Mouse (Mus musculus) C2C12 (cell line): Measurements from ENCODE around the gene Zdhhc22. TPM values are rescaled to one million over a fixed set of nuclear protein-coding genes. Genes with fewer than 3 reads are reported as not detected.

ENCODE experiments used
- H3K27me3 ChIP-seq: one replicate; pipeline ENCODE4 v1.6.1; 2011; ENCODE audit not compliant: control insufficient read depth, insufficient read depth, insufficient read length
- H3K36me3 ChIP-seq: one replicate; pipeline ENCODE4 v1.6.1; 2011; ENCODE audit not compliant: control insufficient read depth, insufficient read depth
- H3K4me3 ChIP-seq: one replicate; pipeline ENCODE4 v1.5.1; 2011; ENCODE audit warnings: mild to moderate bottlenecking, control low read depth; ENCODE audit not compliant: poor library complexity, insufficient read depth, severe bottlenecking
- H3K79me2 ChIP-seq: one replicate; pipeline ENCODE4 v1.6.1; 2011; ENCODE audit not compliant: control insufficient read depth, insufficient read depth
- H3K79me3 ChIP-seq: one replicate; pipeline ENCODE4 v1.6.1; 2011; ENCODE audit warnings: low read depth, control low read depth
- H3ac ChIP-seq: one replicate; pipeline ENCODE3; 2011; ENCODE audit warnings: low read depth; ENCODE audit not compliant: control insufficient read depth, insufficient read length
- CEBPB ChIP-seq: IDR thresholded peaks from one replicate; pipeline ENCODE4 v1.6.1; 2011; ENCODE audit warnings: low read depth, mild to moderate bottlenecking, control low read depth, moderate library complexity
- CTCF ChIP-seq: IDR thresholded peaks from one replicate; pipeline ENCODE4 v1.5.1; 2011; ENCODE audit not compliant: control insufficient read depth, insufficient read depth, insufficient read length
- FOSL1 ChIP-seq: IDR thresholded peaks from one replicate; pipeline ENCODE4 v1.8.0; 2011; ENCODE audit warnings: mild to moderate bottlenecking, low read length; ENCODE audit not compliant: poor library complexity, insufficient read depth, severe bottlenecking
- MAX ChIP-seq: IDR thresholded peaks from one replicate; pipeline ENCODE4 v1.6.1; 2011; ENCODE audit warnings: mild to moderate bottlenecking, control low read depth
- MYOD1 ChIP-seq: IDR thresholded peaks from one replicate; pipeline ENCODE4 v1.6.1; 2011; ENCODE audit warnings: low read depth; ENCODE audit not compliant: control insufficient read depth, insufficient read length
- MYOG ChIP-seq: IDR thresholded peaks from one replicate; pipeline ENCODE4 v1.6.1; 2011; ENCODE audit not compliant: control insufficient read depth, insufficient read length; ENCODE audit errors: extremely low read depth
- USF1 ChIP-seq: IDR thresholded peaks from one replicate; pipeline ENCODE4 v1.6.1; 2011; ENCODE audit warnings: low read depth, mild to moderate bottlenecking, control low read depth, moderate library complexity
- polyA plus RNA-seq: library from polyadenylated mRNA; unstranded; fragments of >200 nt; fragmentation: generic; extraction: Trizol; gene quantifications from one replicate; pipeline ENCODE4 v1.2.1, GENCODE M21; 2012; ENCODE audit warnings: missing spikeins

Gene Zdhhc22
- polyA plus RNA-seq, 1 experiment = not detected

DNA sequence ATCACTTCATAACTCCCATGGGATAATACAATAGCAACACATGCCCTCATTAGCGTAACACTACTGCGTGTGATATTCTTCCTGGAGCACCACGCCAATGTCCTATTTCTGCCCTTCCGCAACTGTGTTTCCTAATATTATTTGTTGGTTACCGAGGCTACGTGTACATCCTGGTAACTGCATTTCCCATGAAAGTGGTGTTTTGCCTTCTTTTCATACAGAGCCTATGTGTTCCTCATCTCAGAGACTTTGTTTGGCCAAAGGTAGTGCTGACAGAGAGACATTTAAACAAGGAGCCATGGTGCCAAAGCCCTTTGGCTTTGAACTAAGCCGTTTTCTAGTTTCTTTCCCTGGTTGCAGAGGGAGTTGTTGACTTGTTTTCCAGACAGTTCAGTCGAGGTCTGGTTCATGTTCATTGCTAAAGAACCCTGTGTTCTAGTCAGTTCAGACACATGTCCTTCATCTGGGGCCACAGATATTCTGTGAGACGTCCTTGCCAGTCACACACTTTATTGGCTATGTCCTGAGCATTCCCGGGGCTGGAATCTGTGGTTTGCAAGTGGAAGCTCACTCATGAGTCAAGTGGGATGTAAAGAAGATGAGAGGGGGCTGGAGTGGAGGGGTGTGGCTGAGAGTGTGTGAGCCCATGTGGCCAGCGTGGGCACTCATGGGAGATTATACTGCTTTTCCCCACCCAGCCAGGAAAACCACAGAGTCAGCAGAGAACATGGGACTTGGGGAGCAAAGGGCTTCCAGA is 53.5 kb downstream of the Zdhhc22 start:
- TF ChIP-seq MAX (peak; percentile 61), USF1 (no peak), FOSL1 (no peak), CEBPB (no peak)
- Histone ChIP-seq H3K79me2 (no peaks in the 10 kb centered on the region), H3K79me3 (no peaks in the 10 kb centered on the region), H3ac (no peak overlapping the region), H3K4me3 (no peak overlapping the region), H3K27me3 (no peaks in the 10 kb centered on the region), H3K36me3 (no peaks in the 10 kb centered on the region)

DNA sequence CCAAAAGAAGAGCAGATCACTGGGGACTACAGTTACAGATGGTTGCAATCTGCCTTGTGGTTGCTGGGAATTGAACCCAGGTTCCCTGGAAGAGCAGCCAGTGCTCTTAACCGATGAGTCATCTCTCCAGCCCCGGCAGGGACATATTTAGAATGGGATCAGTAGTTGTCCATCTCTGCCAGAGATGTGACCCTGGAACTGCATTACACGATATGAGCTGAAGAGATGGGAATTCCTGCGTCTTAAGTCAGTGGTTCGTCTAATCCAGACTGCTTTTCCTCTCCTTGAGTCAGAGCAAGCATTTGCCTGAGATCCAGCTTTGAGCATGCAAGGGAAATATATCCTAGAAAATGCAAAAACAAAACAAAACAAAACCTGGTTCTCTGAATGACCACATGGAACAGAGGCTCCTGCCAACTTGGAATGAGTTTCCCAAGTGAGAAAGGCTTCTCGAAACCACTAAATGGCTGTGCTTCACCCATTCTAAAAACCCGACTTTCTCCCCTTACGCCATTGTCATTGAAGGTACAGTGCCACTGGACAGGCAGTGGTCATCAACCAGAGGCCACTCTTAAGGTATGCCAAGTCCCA is 54.4 kb downstream of the Zdhhc22 start:
- H3ac ChIP-seq = no peak overlapping the region
- no peaks in the 10 kb centered on the region for H3K36me3 ChIP-seq
- peak; percentile 35 for TF ChIP-seq MAX
- TF ChIP-seq USF1 = no peak
- no peak overlapping the region for H3K4me3 ChIP-seq
- no peaks in the 10 kb centered on the region for H3K79me3 ChIP-seq
- no peaks in the 10 kb centered on the region for H3K79me2 ChIP-seq
- H3K27me3 ChIP-seq = no peaks in the 10 kb centered on the region

DNA sequence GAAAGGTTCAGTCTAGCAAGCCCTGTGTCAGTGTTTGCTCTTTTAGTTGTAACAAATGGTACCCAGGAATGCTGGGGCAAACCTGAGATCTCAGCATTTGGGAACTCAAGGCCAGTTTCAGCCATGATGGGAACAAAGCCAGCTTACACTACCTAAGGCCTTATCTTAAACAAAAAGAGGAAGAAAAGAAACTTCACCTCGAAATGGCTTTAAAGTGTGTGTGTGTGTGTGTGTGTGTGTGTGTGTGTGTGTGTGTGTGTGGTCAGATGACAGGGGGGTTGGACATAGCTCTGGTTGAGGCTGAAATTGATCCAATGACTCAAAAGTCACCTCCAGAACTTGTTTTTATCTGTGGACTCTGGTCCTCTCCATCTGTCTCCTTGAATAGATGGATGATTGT is 55.5 kb downstream of the Zdhhc22 start:
- H3K4me3 ChIP-seq = no peak overlapping the region
- no peak overlapping the region for H3ac ChIP-seq
- TF ChIP-seq CEBPB (no peak), CTCF (no peak), MYOD1 (no peak), FOSL1 (no peak), USF1 (no peak), MYOG (no peak), MAX (no peak)
- no peaks in the 10 kb centered on the region for H3K27me3 ChIP-seq
- H3K79me2 ChIP-seq = no peaks in the 10 kb centered on the region
- no peaks in the 10 kb centered on the region for H3K79me3 ChIP-seq
- H3K36me3 ChIP-seq = no peaks in the 10 kb centered on the region

DNA sequence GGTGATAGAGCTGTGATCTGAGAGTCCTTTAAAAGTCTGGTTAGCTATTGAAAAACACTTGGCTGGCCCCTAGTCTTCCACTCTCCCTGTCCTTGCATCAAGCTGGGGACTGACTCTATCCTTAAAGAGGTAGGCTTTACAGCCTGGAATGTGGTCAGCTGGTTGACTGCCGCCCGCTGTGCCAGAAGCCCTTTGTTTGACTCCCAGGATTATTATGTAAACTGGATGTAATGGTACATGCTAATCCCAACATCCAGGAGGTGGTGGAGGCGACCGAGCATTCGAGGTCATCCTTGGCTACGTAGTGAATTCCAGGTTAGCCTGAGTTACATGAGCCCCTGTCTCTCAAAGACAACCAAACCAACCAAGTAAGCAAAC is 57.7 kb downstream of the Zdhhc22 start:
- no peaks in the 10 kb centered on the region for H3K79me3 ChIP-seq
- no peaks in the 10 kb centered on the region for H3K79me2 ChIP-seq
- H3K4me3 ChIP-seq = no peak overlapping the region
- H3ac ChIP-seq = no peak overlapping the region
- no peaks in the 10 kb centered on the region for H3K27me3 ChIP-seq
- H3K36me3 ChIP-seq = no peaks in the 10 kb centered on the region
- TF ChIP-seq CTCF (no peak), FOSL1 (no peak), MYOD1 (no peak), MAX (no peak), CEBPB (no peak), USF1 (no peak), MYOG (no peak)

DNA sequence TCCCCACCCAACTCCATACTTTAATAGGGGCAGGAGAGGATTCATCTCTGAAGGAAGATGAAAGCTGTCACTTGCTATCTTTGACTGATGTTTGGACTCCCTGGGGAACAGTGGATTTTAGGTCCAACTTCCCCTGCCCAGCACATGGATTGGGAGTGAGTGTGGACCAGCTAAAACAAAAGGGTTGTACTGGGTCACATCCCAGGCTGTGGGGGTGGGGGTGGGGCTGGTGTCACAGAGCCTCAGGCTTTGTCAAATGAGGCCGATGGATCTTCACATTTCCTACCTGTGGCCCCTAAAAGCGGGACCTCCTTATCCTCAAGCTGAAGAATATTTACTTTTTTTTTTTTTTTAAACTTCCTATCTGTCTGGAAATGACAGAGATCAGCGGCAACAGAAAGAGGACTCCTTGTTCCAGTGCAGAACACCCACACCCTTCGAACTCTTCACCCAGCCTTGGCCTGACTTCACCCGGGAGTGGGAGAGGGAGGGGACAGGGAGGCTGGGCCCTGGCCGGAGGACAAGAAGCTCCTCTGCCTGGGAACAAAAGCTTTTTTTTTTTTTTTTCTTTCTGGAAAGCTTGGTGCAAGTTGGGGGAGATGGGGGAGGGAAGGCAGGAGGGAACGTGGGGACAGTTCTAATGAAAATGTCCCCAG is 58.2 kb downstream of the Zdhhc22 start:
- Histone ChIP-seq H3K36me3 (no peaks in the 10 kb centered on the region), H3K4me3 (no peak overlapping the region), H3K79me2 (no peaks in the 10 kb centered on the region), H3ac (no peak overlapping the region), H3K27me3 (no peaks in the 10 kb centered on the region), H3K79me3 (no peaks in the 10 kb centered on the region)
- TF ChIP-seq USF1 = no peak
- TF ChIP-seq MAX = no peak
- no peak for TF ChIP-seq MYOD1
- no peak for TF ChIP-seq CEBPB
- TF ChIP-seq MYOG = no peak
- TF ChIP-seq FOSL1 = no peak
- no peak for TF ChIP-seq CTCF
